Mouse (Mus musculus): ENCODE measurements around the gene Tmem25. TPM values are rescaled to one million over a fixed set of nuclear protein-coding genes. Genes with fewer than 3 reads are reported as not detected.

The Tmem25 gene
- polyA plus RNA-seq, 1 experiment from 2014 or later: 0.80 TPM

- DNase-seq: peak; percentile 41
- Histone ChIP-seq H3K4me1 (ENCODE audit: insufficient read depth) (no peaks in the 10 kb centered on the region), H3K9me3 (ENCODE audit: low read depth, low read length) (no peaks in the 10 kb centered on the region), H3K36me3 (ENCODE audit: insufficient read depth) (peaks cover 99% of the 10 kb centered on the region), H3K27me3 (ENCODE audit: insufficient read depth, low read length) (no peaks in the 10 kb centered on the region), H3K9ac (no peak overlapping the region), H3K27ac (ENCODE audit: low read depth) (no peak overlapping the region), H3K4me3 (ENCODE audit: low read depth, low read length) (no peak overlapping the region), H3K4me2 (no peak overlapping the region)
- no peak for ATAC-seq (ENCODE audit: insufficient read depth)
- 61% methylated on average over 7 of the region's 7 CpGs for WGBS
- no peak for TF ChIP-seq CTCF (IDR thresholded peaks at IDR 0.05; ENCODE audit: low read depth)
Measured at GRCm38 (mm10) chr9:44826660-44827059, 27.6 kb upstream of the Tmem25 start.

DNA sequence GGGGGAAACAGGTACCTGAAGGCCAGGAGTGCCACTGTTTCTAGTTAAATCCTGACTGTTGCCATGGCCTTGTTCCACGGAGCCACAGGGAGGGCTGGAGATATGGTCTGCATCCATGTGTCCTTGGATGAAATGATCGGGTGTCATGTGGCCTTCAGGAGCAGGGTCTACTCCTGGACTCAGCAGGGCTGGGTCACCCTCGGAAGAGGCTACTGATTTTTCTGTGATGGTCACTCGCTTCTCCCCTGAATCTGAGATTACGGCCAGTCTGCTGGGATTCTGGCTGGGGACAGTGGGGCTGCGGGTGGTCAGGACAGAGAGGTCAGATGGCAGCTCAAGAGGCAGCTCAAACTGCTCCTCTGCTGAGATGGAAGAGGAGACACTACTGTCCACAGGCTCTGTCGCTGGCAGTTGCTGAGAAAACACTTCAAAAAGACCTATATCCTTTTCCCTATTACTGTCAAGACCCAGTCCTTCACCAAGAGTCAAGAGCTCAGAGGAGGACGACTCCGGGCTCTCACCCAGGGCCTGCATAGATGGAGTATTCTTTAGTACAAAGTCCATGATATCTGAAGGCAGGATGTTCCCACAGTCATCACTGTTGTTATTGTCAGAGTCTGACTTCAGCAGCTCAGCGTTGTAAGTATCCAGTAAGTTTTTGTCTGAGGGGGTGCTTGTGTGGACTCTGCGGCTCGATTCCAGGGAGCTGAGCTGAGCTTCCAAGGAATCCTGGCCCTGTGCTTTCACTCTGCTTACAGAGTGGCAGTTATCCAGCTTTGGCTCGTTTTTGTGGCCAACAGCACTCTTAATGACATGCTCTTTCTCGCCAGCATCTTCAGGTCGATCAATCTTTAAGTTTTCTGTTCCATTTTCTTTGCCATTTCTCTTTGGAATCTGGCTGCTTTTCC is 21.1 kb upstream of the Tmem25 start:
- Histone ChIP-seq H3K4me1 (ENCODE audit: insufficient read depth) (no peaks in the 10 kb centered on the region), H3K9ac (no peak overlapping the region), H3K27ac (ENCODE audit: low read depth) (no peak overlapping the region), H3K4me3 (ENCODE audit: low read depth, low read length) (no peak overlapping the region), H3K36me3 (ENCODE audit: insufficient read depth) (peaks cover 100% of the 10 kb centered on the region), H3K9me3 (ENCODE audit: low read depth, low read length) (no peaks in the 10 kb centered on the region), H3K4me2 (no peak overlapping the region), H3K27me3 (ENCODE audit: insufficient read depth, low read length) (no peaks in the 10 kb centered on the region)
- 88% methylated on average over 15 of the region's 15 CpGs for WGBS
- ATAC-seq (ENCODE audit: insufficient read depth): no peak
- no peak for DNase-seq
- TF ChIP-seq CTCF (IDR thresholded peaks at IDR 0.05; ENCODE audit: low read depth): no peak

DNA sequence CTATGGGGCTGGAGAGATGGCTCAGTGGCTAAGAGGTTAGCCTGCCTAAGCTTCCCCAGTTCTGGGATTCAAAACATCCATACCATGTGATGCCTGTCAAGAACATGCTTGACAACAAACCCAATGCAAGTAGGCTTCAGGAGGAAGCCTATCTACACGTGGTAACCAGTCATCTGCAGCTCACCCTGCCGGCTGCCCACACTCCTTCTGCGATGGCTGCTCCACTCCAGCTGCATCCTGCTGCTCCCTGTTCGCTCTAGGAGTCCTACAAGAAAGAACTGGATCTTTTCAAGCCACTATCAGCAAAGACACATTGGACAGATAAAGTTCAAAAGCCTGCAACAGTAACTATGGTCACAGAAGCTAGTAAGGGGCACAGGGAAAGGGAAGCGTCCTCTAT is 18.4 kb upstream of the Tmem25 start:
- H3K36me3 ChIP-seq (ENCODE audit: insufficient read depth): peaks cover 100% of the 10 kb centered on the region
- no peak for DNase-seq
- WGBS: 84% methylated on average over 5 of the region's 5 CpGs
- no peak overlapping the region for H3K27ac ChIP-seq (ENCODE audit: low read depth)
- no peak overlapping the region for H3K9ac ChIP-seq
- ATAC-seq (ENCODE audit: insufficient read depth): no peak
- no peaks in the 10 kb centered on the region for H3K4me1 ChIP-seq (ENCODE audit: insufficient read depth)
- no peaks in the 10 kb centered on the region for H3K9me3 ChIP-seq (ENCODE audit: low read depth, low read length)
- TF ChIP-seq CTCF (IDR thresholded peaks at IDR 0.05; ENCODE audit: low read depth): no peak
- H3K4me3 ChIP-seq (ENCODE audit: low read depth, low read length): no peak overlapping the region
- H3K4me2 ChIP-seq: no peak overlapping the region
- H3K27me3 ChIP-seq (ENCODE audit: insufficient read depth, low read length): no peaks in the 10 kb centered on the region

DNA sequence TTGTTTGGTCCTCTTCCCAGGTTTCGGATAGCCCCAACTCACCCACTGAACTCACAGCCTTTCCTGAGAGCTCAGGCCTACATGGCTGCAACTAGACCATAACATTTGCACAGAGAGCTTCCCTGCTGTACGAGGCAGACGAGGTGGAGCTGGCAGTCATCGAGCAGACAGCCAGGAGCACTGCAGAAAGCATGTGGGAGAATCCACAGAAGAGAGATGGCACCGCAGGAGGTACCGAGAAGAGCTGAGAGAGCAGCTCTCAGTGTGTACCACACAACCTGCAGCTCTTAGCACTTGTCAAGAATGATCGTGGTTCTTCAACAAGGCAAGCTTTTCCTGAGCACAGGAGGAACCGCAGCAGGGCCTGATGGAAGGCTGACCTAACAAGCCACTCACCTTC is 15.1 kb upstream of the Tmem25 start:
- no peak overlapping the region for H3K4me2 ChIP-seq
- no peaks in the 10 kb centered on the region for H3K4me1 ChIP-seq (ENCODE audit: insufficient read depth)
- DNase-seq: no peak
- H3K4me3 ChIP-seq (ENCODE audit: low read depth, low read length): no peak overlapping the region
- peaks cover 100% of the 10 kb centered on the region for H3K36me3 ChIP-seq (ENCODE audit: insufficient read depth)
- no peak for TF ChIP-seq CTCF (IDR thresholded peaks at IDR 0.05; ENCODE audit: low read depth)
- no peak overlapping the region for H3K27ac ChIP-seq (ENCODE audit: low read depth)
- H3K27me3 ChIP-seq (ENCODE audit: insufficient read depth, low read length): no peaks in the 10 kb centered on the region
- ATAC-seq (ENCODE audit: insufficient read depth): no peak
- WGBS: 91% methylated on average over 8 of the region's 8 CpGs
- no peaks in the 10 kb centered on the region for H3K9me3 ChIP-seq (ENCODE audit: low read depth, low read length)
- no peak overlapping the region for H3K9ac ChIP-seq

DNA sequence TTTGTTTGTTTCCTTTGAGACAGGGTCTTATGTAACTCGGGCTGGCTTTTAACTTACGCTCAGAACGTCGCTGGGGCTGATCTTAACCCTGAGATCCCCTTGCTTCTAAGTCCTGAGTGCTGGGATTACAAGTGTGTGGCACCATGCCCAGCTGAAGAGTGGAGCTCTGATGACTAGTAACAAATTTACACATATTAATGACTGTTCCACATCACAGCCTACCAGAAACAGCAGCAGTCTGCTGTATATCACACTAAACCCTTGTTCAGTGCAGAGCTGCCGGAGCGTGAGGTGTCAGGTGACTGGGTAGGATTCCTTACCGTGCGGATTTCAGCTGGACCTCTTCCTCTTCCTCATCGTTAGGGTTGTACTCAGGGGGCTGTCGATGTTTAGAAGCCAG is 11.2 kb upstream of the Tmem25 start:
- H3K4me2 ChIP-seq: no peak overlapping the region
- TF ChIP-seq CTCF (IDR thresholded peaks at IDR 0.05; ENCODE audit: low read depth): no peak
- no peak for ATAC-seq (ENCODE audit: insufficient read depth)
- H3K4me3 ChIP-seq (ENCODE audit: low read depth, low read length): no peak overlapping the region
- peaks cover 99% of the 10 kb centered on the region for H3K36me3 ChIP-seq (ENCODE audit: insufficient read depth)
- H3K9ac ChIP-seq: no peak overlapping the region
- no peaks in the 10 kb centered on the region for H3K27me3 ChIP-seq (ENCODE audit: insufficient read depth, low read length)
- DNase-seq: no peak
- no peaks in the 10 kb centered on the region for H3K4me1 ChIP-seq (ENCODE audit: insufficient read depth)
- WGBS: 79% methylated on average over 10 of the region's 10 CpGs
- H3K9me3 ChIP-seq (ENCODE audit: low read depth, low read length): no peaks in the 10 kb centered on the region
- H3K27ac ChIP-seq (ENCODE audit: low read depth): no peak overlapping the region

GRCm38 (mm10) chr9:44807778-44808177 is 8.7 kb upstream of the Tmem25 start:
- H3K4me1 ChIP-seq (ENCODE audit: insufficient read depth): no peaks in the 10 kb centered on the region
- H3K4me2 ChIP-seq: no peak overlapping the region
- TF ChIP-seq CTCF (IDR thresholded peaks at IDR 0.05; ENCODE audit: low read depth): no peak
- no peak overlapping the region for H3K27ac ChIP-seq (ENCODE audit: low read depth)
- H3K9me3 ChIP-seq (ENCODE audit: low read depth, low read length): no peaks in the 10 kb centered on the region
- DNase-seq: no peak
- no peak for ATAC-seq (ENCODE audit: insufficient read depth)
- WGBS: 91% methylated on average over 10 of the region's 10 CpGs
- H3K9ac ChIP-seq: no peak overlapping the region
- H3K27me3 ChIP-seq (ENCODE audit: insufficient read depth, low read length): no peaks in the 10 kb centered on the region
- no peak overlapping the region for H3K4me3 ChIP-seq (ENCODE audit: low read depth, low read length)
- peaks cover 82% of the 10 kb centered on the region for H3K36me3 ChIP-seq (ENCODE audit: insufficient read depth)

- ATAC-seq (ENCODE audit: insufficient read depth) (no peak), DNase-seq (no peak)
- H3K4me1 ChIP-seq (ENCODE audit: insufficient read depth): no peaks in the 10 kb centered on the region
- peaks cover 75% of the 10 kb centered on the region for H3K36me3 ChIP-seq (ENCODE audit: insufficient read depth)
- TF ChIP-seq CTCF (IDR thresholded peaks at IDR 0.05; ENCODE audit: low read depth): no peak
- 61% methylated on average over 5 of the region's 5 CpGs for WGBS
- no peak overlapping the region for H3K4me3 ChIP-seq (ENCODE audit: low read depth, low read length)
- no peaks in the 10 kb centered on the region for H3K27me3 ChIP-seq (ENCODE audit: insufficient read depth, low read length)
- H3K27ac ChIP-seq (ENCODE audit: low read depth): no peak overlapping the region
- no peak overlapping the region for H3K9ac ChIP-seq
- H3K4me2 ChIP-seq: no peak overlapping the region
- no peaks in the 10 kb centered on the region for H3K9me3 ChIP-seq (ENCODE audit: low read depth, low read length)
Measured at GRCm38 (mm10) chr9:44807141-44807540, 8.0 kb upstream of the Tmem25 start.

All from lung, embryonic 14.5 days (tissue).